In the genomic region with DNA sequence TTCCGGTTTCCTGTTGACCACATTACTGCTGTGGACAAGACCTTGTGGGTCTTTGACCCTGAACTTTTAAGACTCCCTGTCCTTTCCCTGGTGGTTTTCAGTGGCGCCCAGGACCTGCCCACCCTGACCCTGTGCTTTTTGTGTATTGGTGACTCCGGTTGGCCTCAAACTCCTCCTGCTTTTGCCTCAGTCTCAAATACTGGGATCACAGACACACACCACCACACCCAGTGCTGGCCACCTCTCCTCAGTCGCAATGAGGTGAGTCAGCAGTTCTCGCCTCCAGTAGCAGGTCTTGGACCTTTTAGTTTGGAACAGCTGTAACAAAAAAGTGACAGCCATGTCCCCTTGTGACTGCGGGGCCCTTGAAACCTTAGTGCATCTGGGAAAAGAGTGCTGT, we compare ENCODE assay signal across 12 mouse cellular contexts. TPM values are rescaled to one million over a fixed set of nuclear protein-coding genes. Genes with fewer than 3 reads are reported as not detected.
DNase-seq lines count a peak whose midpoint lies in the region; ATAC-seq and TF ChIP-seq lines count a peak whose summit lies in the region.
"Had no signal": no experiment of that assay in that cellular context is flagged by ENCODE, and none has a peak within 500 bp of the region (broad histone marks: within the 10 kb centered on the region; RNA-seq: fewer than 3 reads in every experiment).

No protein-coding gene starts in this region.

- no peak for ATAC-seq in forebrain, embryonic 15.5 days (replicated peaks)
- no peak for ATAC-seq in liver, embryonic 11.5 days (replicated peaks; ENCODE audit: low FRiP score)

- TF ChIP-seq CTCF in layer of hippocampus, adult 2 months (conservative IDR thresholded peaks at IDR 0.05): no peak
- TF ChIP-seq CTCF in kidney, adult 2 months (conservative IDR thresholded peaks at IDR 0.05; ENCODE audit: insufficient read depth, insufficient read length, low read depth, low read length): no peak

- H3K9me3 ChIP-seq in forebrain, embryonic 10.5 days: no peaks in the 10 kb centered on the region
- no peaks in the 10 kb centered on the region for H3K9me3 ChIP-seq in forebrain, embryonic 15.5 days
- H3K9me3 ChIP-seq in liver, embryonic 11.5 days (ENCODE audit: control insufficient read depth, low read length): no peaks in the 10 kb centered on the region

- 89% methylated on average over 6 of the region's 6 CpGs for WGBS in forebrain, embryonic 10.5 days
- 90% methylated on average over 6 of the region's 6 CpGs for WGBS in forebrain, embryonic 15.5 days
- 70% methylated on average over 6 of the region's 6 CpGs for WGBS in liver, embryonic 11.5 days
- WGBS in kidney, adult 2 months: 87% methylated on average over 6 of the region's 6 CpGs

- H3K4me2 ChIP-seq in forebrain, embryonic 15.5 days (replicated peaks): no peak overlapping the region
- no peak overlapping the region for H3K4me2 ChIP-seq in liver, embryonic 11.5 days

- H3K9ac ChIP-seq in forebrain, embryonic 15.5 days (replicated peaks): no peak overlapping the region
- H3K9ac ChIP-seq in liver, embryonic 11.5 days (ENCODE audit: low read depth, low read length): no peak overlapping the region

- 0 out of 2 replicates have a peak overlapping the region, but pooled peaks have one; percentile 30 for H3K27ac ChIP-seq in forebrain, embryonic 10.5 days
- no peak overlapping the region for H3K27ac ChIP-seq in forebrain, embryonic 15.5 days (replicated peaks)
- H3K27ac ChIP-seq in liver, embryonic 11.5 days (ENCODE audit: low read depth, low read length): peak overlapping the region; percentile 59; the same call in 1 of the 2 replicates
- no peak overlapping the region for H3K27ac ChIP-seq in layer of hippocampus, adult 2 months
- no peak overlapping the region for H3K27ac ChIP-seq in kidney, adult 2 months (ENCODE audit: insufficient read depth, low read depth, low read length)

- no peaks in the 10 kb centered on the region for H3K27me3 ChIP-seq in forebrain, embryonic 10.5 days (ENCODE audit: poor library complexity, severe bottlenecking)
- H3K27me3 ChIP-seq in forebrain, embryonic 15.5 days: no peaks in the 10 kb centered on the region
- no peaks in the 10 kb centered on the region for H3K27me3 ChIP-seq in liver, embryonic 11.5 days (replicated peaks; ENCODE audit: control insufficient read depth, insufficient read depth, low read length)
- H3K27me3 ChIP-seq in kidney, adult 2 months (replicated peaks; ENCODE audit: control insufficient read depth, insufficient read depth, low read length): no peaks in the 10 kb centered on the region

- no peak overlapping the region for H3K4me3 ChIP-seq in forebrain, embryonic 10.5 days
- H3K4me3 ChIP-seq in forebrain, embryonic 15.5 days: no peak overlapping the region
- H3K4me3 ChIP-seq in liver, embryonic 11.5 days (ENCODE audit: low read depth, low read length): no peak overlapping the region
- no peak overlapping the region for H3K4me3 ChIP-seq in layer of hippocampus, adult 2 months
- H3K4me3 ChIP-seq in kidney, adult 2 months (ENCODE audit: insufficient read depth, low read depth, low read length): no peak overlapping the region

- TF ChIP-seq POLR2A in kidney, adult 2 months (IDR thresholded peaks at IDR 0.05; ENCODE audit: low read depth, low read length): no peak

- no peak for DNase-seq in forebrain, embryonic 10.5 days (ENCODE audit: extremely low spot score, low spot score)
- peak; percentile 71 for DNase-seq in 3134 (ENCODE audit: extremely low read depth, insufficient read length, low spot score)
- peak; percentile 36 for DNase-seq in ZHBTc4 (ENCODE audit: low read depth, low spot score)
- no peak for DNase-seq in liver, embryonic 11.5 days (ENCODE audit: low spot score)
- no peak for DNase-seq in layer of hippocampus, adult 2 months (ENCODE audit: low spot score in 2 of 2)
- no peak for DNase-seq in cerebellum, postnatal 14 days
- no peak for DNase-seq in kidney, adult 2 months
- DNase-seq: cerebellum, adult 11 months; gastrocnemius, postnatal 25 days; lung, adult 2 months had no signal

- peaks cover 62% of the 10 kb centered on the region for H3K4me1 ChIP-seq in forebrain, embryonic 10.5 days
- H3K4me1 ChIP-seq in forebrain, embryonic 15.5 days: peaks cover 19% of the 10 kb centered on the region
- peaks cover 29% of the 10 kb centered on the region for H3K4me1 ChIP-seq in liver, embryonic 11.5 days (replicated peaks; ENCODE audit: control insufficient read depth, insufficient read depth, low read length)
- peaks cover 20% of the 10 kb centered on the region for H3K4me1 ChIP-seq in kidney, adult 2 months (ENCODE audit: control insufficient read depth, insufficient read depth, low read length)

- no peaks in the 10 kb centered on the region for H3K36me3 ChIP-seq in forebrain, embryonic 10.5 days (replicated peaks)
- no peaks in the 10 kb centered on the region for H3K36me3 ChIP-seq in forebrain, embryonic 15.5 days
- H3K36me3 ChIP-seq in liver, embryonic 11.5 days (ENCODE audit: control insufficient read depth, insufficient read depth, low read length): no peaks in the 10 kb centered on the region
- no peaks in the 10 kb centered on the region for H3K36me3 ChIP-seq in kidney, adult 2 months (ENCODE audit: control insufficient read depth, insufficient read depth, low read length)

RNA-seq across cellular contexts. Expression of a gene that starts 2.7 kb away (rescaled TPM):
- polyA plus RNA-seq in forebrain, embryonic 10.5 days (2016; fragmentation: Nextera tagmentation; extraction: Ambion mirVana): 7.0 and 8.5 TPM in 2 replicates
- polyA plus RNA-seq in forebrain, embryonic 15.5 days (2015; fragmentation: Nextera tagmentation; extraction: Ambion mirVana): 4.9 and 5.1 TPM in 2 replicates
- polyA plus RNA-seq in liver, embryonic 11.5 days (2014; fragmentation: Nextera tagmentation; extraction: Ambion mirVana): 7.3 and 7.5 TPM in 2 replicates
- 1 to 10 TPM; 5.0 to 5.1 TPM for total RNA-seq in layer of hippocampus, adult 2 months (2021)
- polyA plus RNA-seq in kidney, adult 2 months (2012; rRNA removed): 11.0 and 11.9 TPM in 2 replicates

RNA-seq across cellular contexts. Expression of a gene that starts 56.8 kb away (rescaled TPM):
- 208 and 246 TPM in 2 replicates for polyA plus RNA-seq in forebrain, embryonic 10.5 days (2016; fragmentation: Nextera tagmentation; extraction: Ambion mirVana)
- 9.6 and 9.8 TPM in 2 replicates for polyA plus RNA-seq in forebrain, embryonic 15.5 days (2015; fragmentation: Nextera tagmentation; extraction: Ambion mirVana)
- polyA plus RNA-seq in liver, embryonic 11.5 days (2014; fragmentation: Nextera tagmentation; extraction: Ambion mirVana): 4.8 and 5.5 TPM in 2 replicates
- total RNA-seq in layer of hippocampus, adult 2 months (2021): 1 to 10 TPM; 3.5 to 4.9 TPM
- 0.72 and 0.94 TPM in 2 replicates for polyA plus RNA-seq in kidney, adult 2 months (2012; rRNA removed)
- total RNA-seq: megakaryocyte, adult 5-6 weeks had no signal

Comparison
In these comparisons a context has a peak if more than half of its experiments do, and no peak if none do; other contexts are left out.
1. H3K27ac ChIP-seq: peak in forebrain, embryonic 10.5 days (single experiment) and liver, embryonic 11.5 days (single experiment); none in forebrain, embryonic 15.5 days (single experiment), layer of hippocampus, adult 2 months (single experiment) and kidney, adult 2 months (single experiment).
2. RNA of a gene that starts 56.8 kb away (polyA plus RNA-seq): 208 to 246 TPM in forebrain, embryonic 10.5 days; 9.6 to 9.8 TPM in forebrain, embryonic 15.5 days, 4.8 to 5.5 TPM in liver, embryonic 11.5 days and 0.72 to 0.94 TPM in kidney, adult 2 months; every median in the first group is over 10 times any median in the second.
3. DNase-seq: peak in 3134 (single experiment) and ZHBTc4 (single experiment); none in forebrain, embryonic 10.5 days (single experiment), liver, embryonic 11.5 days (single experiment), layer of hippocampus, adult 2 months (0 of 2), cerebellum, postnatal 14 days (0 of 2) and kidney, adult 2 months (single experiment).